Mouse (Mus musculus): ENCODE measurements around the gene Pprc1. TPM values are rescaled to one million over a fixed set of nuclear protein-coding genes. Genes with fewer than 3 reads are reported as not detected.

Pprc1 gene
- 10 to 100 TPM; 13.8 to 14.1 TPM for total RNA-seq (2021)
- long read RNA-seq, experiment 1, full-length matches to known transcripts: 3 of 4 reads
- long read RNA-seq, experiment 1, partial matches to known transcripts: 0 of 4 reads
- long read RNA-seq, experiment 1, other reads (novel, unspliced or antisense): 1 of 4 reads
- long read RNA-seq, experiment 2, partial matches to known transcripts: 1 of 2 reads
- long read RNA-seq, experiment 2, other reads (novel, unspliced or antisense): 1 of 2 reads

- intact Hi-C loops (cut with DNase I): no loop called here
Observed at GRCm38 (mm10) chr19:46044271-46044992, at the start of gene Pprc1. Gene Pprc1 (plus strand): TSS chr19:46044886.

DNA sequence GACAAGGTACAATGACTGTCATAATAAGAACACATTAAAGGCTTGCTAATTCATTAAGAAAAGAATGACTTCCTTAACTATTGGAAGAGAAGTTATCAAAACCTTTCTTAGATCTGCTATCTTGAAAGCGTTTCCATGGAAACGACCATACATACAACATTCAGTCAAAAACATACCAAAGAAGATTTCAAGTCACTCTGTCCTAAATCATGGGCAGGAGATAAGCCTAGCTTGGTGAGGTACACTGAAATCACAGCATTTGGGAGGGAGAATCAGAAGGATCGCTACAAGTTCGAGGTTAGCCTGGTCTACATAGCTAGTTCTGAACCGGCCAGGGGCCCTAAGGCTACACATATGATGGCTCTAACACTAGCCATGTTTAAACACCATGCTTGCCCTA, 47.3 kb upstream of the Pprc1 start:
- no peak for DNase-seq
- intact Hi-C loops (cut with DNase I): no loop called here

More at GRCm38 (mm10) chr19:46044271-46044992, at the start of gene Pprc1:
- peak; percentile 43 to 67 for DNase-seq

GRCm38 (mm10) chr19:45997785-45998693, 46.6 kb upstream of the Pprc1 start, which contains the start of gene Armh3:
Gene Armh3 (minus strand): TSS chr19:45998488.
- peak; percentile 90 to 91 for DNase-seq
- intact Hi-C loops (cut with DNase I): no loop called here

DNA sequence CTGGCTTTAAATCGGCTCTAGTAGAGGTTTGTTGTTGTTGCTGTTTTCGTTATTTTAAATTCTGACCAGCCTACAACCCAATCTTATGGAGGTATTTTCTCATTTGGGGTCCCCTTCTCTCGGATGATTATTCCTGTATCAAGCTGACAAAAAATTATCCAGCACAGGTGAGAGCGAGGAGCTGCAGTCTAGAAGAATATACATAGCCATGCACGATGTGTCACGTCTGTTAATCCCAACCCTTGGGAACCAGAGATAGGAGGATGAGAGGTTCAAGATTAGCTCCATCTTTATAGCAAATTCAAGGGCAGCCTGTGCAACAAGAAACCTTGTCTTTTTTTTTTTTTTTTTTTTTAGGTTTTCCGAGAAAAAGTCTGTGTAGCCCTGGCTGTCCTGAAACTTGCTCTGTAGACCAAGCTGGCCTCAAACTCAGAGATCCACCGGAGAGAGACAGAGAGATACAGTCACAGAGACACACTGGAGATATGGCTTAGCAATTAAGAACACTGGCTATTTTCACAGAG, 45.9 kb upstream of the Pprc1 start:
- DNase-seq: no peak
- intact Hi-C loops (cut with DNase I): no loop called here

DNA sequence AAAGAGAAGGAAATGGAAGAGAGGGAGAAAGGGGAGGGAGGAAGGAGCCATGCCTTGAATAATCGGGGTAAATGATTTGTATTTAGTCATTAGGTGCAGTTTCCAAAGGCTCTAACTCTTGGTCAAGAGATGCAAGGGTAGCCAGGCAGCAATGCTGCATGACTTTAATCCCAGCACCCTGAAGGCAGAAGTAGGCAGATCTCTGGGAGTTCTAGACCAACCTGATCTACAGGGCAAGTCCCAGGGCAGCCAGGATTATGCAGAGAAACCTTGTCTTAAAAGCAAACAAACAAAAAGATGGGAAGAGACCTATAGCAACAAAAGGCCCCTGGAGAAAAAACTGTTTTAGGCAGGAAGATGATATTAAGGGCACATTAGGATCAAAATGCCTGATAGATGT, 45.3 kb upstream of the Pprc1 start:
- intact Hi-C loops (cut with DNase I): no loop called here
- no peak for DNase-seq

GRCm38 (mm10) chr19:46002279-46002678, 42.4 kb upstream of the Pprc1 start:
- peak in 1 of 2 experiments; percentile 2 for DNase-seq
- intact Hi-C loops (cut with DNase I): no loop called here

DNA sequence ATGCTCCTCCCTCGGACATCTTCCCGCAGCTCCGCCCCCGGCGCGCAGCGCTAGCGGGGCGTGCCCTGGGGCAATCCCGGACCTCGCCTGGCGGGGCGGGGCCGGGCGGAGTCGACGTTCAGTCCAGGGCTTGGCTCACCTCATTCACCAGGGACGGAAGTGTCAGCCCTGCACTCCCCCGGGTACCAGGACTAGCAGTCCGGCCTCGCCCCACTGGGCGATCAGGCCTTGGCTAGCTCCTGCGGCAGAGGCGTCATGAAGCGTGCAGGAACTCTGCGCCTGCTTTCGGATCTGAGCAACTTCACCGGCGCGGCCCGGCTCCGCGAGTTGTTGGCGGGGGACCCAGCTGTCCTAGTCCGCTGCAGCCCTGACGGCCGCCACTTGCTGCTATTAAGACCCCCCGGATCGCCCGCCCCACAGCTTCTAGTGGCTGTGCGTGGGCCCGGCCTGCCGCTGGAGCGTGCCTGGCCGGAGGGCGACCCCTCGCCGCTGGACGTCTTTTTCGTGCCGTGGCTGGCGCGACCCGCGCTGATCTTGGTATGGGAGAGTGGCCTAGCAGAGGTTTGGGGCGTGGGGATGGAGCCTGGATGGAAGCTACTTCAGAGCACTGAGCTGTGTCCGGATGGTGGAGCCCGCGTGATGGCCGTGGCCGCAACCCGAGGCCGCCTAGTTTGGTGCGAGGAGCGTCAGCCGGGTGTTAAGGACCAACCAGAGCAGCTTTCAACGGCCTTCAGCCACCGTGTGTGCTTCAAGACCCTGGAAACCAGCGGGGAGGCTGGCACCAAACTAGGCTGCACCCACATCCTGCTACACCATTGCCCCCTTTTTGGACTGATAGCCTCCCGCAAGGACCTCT, 41.1 kb upstream of the Pprc1 start, which contains the start of gene Hps6:
Gene Hps6 (plus strand): TSS at position 138 of the 856 bp plus-strand sequence.
- intact Hi-C loops (cut with DNase I): no loop called here
- DNase-seq: peak; percentile 90 to 91

DNA sequence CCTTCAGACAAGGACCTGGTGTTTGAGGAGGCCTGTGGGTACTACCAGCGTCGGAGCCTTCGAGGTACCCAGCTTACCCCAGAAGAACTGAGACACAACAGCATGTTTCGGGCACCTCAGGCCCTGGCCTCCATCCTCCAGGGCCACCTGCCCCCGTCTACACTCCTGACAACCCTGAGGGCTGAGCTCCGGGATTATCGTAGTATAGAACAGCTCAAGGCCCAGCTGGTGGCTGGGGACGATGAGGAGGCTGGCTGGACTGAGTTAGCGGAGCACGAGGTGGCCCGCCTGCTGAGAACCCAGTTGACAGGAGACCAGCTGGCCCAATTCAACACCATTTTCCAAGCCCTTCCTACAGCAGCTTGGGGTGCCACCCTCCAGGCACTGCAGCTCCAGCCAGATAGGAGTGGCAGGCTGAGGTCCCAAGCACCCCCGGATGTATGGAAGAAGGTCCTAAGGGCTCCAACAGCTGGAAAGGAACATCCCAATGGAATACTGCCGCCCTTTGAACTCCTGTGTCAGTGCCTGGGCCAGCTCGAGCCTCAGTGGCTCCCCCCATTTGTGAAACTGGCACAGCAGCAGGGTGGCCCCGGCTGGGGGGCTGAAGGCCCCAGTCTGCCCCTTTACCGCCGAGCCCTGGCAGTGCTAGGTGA, 39.7 kb upstream of the Pprc1 start:
- intact Hi-C loops (cut with DNase I): no loop called here

DNA sequence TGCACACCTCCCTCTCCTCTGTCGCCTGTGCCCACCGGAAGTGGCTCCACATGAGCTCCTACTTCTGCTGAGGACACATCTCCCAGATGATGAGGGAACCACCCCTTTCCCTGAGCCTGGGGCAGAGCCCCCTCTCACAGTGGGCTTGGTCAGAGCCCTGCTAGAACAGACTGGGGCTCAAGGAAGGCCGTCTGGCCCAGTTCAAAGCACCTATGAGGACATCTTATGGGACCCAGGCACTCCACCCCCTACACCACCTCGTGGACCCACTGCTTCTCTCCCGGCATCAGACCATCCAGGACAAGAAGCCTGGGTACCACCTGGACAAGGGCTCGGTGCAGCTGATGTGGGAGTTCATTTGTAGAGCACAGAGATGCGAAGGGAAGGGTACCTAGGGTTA, 39.0 kb upstream of the Pprc1 start:
- no peak for DNase-seq
- intact Hi-C loops (cut with DNase I): no loop called here

More for the DNA sequence above, 39.7 kb upstream of the Pprc1 start:
- no peak for DNase-seq

- intact Hi-C loops (cut with DNase I): loop anchor here (2.0 to 5.0 kb wide), 2 partner anchors 42 to 202 kb away; no protein-coding TSS in a partner anchor
- peak; percentile 89 to 91 for DNase-seq
Observed at GRCm38 (mm10) chr19:46014572-46015178, 30.0 kb upstream of the Pprc1 start.

DNA sequence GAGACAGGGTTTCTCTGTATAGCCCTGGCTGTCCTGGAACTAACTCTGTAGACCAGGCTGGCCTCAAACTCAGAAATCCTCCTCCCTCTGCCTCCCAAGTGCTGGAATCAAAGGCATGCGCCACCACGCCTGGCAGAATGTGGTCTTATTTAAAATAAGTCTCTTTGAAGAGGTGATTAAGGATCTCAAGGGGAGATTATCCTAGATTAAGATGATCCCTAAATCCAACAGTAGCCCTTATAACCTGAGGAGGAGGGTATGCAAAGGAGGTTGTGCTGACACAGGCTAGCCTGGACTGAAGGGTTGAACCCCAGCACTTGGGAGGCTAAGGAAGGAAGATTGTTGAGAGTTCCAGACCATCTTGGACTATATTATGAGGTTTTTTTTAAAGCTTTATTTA, 28.7 kb upstream of the Pprc1 start:
- DNase-seq: no peak
- intact Hi-C loops (cut with DNase I): no loop called here

DNA sequence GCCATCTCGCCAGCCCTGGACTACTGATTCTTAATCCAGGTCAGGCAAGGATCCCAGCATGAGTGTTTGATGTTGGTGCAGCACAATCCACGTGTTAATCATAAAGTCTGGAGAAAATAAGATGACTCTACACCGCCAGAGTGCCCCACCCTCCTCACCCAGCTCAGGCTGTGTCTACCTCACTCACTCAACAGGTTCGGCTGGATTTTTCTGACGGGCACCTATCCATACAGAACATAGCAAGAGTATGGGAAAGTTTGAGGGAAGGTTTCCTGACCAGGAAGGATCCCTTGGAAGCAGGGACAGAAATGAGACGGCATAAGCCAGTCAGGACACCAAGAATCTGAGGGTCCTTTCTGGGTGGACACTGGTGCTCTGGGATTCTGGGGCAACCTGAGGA, 19.7 kb upstream of the Pprc1 start:
- intact Hi-C loops (cut with DNase I): no loop called here
- no peak for DNase-seq

- DNase-seq: peak; percentile 30 to 68
Observed at GRCm38 (mm10) chr19:46026567-46026966, 18.1 kb upstream of the Pprc1 start.

DNA sequence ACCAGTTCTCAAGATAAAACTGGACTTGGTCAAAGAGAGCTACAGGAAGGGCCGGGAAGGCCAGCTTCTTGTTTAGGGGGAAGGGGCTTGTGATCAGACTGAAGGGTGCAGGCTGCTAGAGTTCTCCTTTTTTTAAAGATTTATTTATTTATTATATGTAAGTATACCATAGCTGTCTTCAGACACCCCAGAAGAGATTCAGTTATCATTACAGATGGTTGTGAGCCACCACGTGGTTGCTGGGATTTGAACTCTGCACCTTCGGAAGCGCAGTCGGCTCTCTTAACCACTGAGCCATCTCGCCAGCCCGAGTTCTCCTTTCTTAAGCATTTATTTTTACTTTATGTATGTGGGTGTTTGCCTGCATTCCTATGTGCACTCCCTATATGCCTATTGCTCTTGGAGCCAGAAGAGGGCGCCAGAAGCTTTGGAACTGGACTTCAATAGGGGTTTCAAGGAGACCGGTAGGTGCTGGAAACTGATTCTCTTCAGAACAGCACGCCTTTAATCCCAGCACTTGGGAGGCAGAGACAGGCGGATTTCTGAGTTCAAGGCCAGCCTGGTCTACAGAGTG, 15.9 kb upstream of the Pprc1 start:
- DNase-seq: no peak
- intact Hi-C loops (cut with DNase I): no loop called here

More at GRCm38 (mm10) chr19:46026567-46026966, 18.1 kb upstream of the Pprc1 start:
- intact Hi-C loops (cut with DNase I): no loop called here

DNA sequence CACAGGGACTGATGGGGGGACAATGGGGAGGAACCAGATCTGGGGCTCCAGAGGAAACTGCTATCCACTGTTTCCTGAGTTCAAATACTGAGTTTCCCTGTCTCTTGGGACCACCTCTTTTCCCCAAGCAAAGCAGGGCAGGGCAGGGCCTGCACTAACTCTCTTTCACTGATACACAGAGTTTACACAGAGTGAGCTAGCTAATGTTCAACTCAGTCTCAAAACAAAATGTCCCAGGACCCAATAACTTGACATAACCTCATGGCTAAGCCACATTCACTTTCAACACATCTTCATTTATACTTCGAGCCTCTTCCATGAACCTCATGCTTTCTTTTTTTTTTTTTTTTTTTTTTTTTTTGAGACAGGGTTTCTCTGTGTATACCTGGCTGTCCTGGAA, 15.0 kb upstream of the Pprc1 start:
- DNase-seq: no peak
- intact Hi-C loops (cut with DNase I): no loop called here

DNA sequence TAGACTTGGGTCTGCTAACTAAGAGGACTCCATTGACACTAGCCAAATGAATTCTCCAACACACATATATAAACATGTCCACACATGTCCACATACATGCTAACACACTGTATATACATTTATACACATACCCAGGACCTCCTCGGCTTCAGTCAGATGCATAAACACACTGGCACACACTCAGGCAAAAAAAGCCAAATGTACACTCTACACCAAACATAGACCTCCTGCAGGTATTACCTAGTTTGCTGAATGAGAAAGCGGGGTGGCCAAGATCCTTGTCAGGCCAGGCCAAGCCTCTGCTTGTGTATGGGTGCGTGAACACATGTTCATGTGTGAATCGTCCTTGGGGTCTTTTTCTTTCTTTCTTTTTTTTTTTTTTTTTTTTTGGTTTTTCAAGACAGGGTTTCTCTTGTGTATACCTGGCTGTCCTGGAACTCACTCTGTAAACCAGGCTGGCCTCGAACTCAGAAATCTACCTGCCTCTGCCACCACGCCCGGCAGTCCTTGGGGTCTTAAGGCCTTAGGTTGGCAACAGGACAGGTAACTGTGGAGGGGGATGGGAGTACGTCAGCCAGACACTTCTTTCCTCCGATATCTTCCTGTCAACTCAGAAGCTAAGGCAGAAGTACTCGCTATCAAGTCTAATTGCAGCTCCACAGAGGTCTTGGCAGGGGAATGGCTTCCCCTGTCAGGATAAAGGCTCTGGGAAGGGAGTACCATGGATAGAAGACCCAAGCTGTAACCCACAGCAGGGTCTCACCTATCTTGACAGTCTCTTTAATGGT, 14.3 kb upstream of the Pprc1 start:
- intact Hi-C loops (cut with DNase I): no loop called here
- no peak for DNase-seq

DNA sequence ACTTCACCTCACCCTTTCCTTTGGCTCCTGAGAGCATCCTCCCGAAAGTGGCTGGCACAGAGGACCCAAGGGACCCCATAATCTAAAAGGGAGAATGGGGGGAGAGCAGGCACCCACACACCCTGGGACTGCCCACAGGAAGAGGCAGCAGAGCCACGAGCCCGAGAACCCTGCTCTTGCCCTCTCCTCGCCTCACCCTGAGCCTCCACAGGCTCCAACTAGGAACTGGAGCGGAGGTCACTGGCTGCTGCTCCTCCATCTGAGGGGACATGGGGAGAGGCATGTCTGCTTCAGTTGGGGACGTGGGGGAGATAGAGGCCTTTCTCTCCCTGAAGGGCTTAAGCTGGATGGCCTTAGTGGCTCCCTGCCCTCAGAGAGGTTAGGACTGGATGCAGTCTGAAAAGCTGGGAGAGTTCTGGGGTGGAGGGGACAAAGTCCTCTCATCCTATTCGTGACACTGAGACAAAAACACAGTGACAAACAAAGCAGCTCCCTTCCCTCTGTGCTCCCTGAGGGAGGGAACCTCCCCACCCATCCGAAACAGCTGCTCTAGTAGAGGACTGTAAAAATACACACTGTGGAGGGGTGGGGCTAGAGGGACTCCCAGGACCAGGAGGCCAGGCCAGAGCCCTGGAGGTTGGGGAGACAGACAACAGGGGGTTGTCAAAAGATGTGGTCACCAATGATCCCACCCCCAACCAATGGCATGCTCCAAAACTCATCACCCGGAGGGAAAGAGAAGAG, 12.8 kb upstream of the Pprc1 start:
- intact Hi-C loops (cut with DNase I): no loop called here
- DNase-seq: peak in 1 of 2 experiments; percentile 26
